Mouse (Mus musculus) cerebellum, adult (tissue): ENCODE measurements around the gene Nrp2.
A peak's percentile ranks its signal among the peaks of the same experiment; 100 is the strongest.

ENCODE experiments used
- ATAC-seq: cut with Nextera tagmentation; 2 replicates; pipeline ENCODE4 v1.9.2; 2017; ENCODE audit warnings: mild to moderate bottlenecking, moderate library complexity, mixed read lengths; ENCODE audit not compliant: insufficient number of reproducible peaks, low FRiP score, low TSS enrichment

Gene Nrp2

GRCm38 (mm10) chr1:62774288-62775218, 71.5 kb downstream of the Nrp2 start:
- ATAC-seq: no peak

DNA sequence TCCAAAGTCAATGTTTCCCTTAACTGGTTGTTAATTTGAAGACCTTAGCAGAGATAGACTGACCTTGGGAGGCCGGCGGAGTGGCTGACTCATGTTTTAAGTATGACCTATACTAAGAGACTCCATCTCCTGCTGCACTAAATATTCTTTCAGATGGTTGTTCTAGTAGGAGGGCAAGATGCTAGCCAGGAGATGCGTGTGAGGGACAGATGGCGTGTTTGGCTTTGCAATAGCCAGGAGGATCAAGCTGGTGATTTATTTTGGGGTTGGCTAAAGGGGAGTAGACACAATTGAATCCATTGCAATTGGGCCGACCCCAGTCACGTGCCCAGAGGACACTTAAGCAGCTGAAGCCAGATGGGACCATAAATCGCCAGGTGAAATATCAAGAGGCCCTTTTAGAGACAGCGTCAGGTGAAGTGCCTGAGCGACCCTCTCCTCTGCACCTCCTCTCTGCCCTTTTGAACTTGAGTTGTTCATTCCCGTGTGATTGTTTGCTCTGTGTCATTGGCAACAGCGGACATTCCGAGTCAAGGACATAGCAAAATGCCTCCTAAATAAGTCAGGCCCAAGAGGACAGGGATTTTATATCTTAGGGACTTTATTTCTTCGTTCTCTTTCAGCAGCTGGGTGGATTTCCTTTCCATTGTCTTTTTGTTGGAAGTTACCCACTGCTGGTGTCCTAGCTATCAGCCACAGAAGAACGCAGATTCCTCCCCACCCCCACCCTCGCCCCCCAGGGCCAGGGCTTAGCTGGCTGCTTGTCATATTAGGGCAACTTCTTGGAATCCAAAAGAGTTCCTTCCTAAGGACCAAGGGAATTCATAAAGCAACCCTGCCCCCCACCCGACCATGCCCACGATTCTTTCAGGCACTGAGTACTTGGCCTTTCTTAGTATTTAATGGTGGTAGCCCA, 74.5 kb downstream of the Nrp2 start:
- peak; percentile 88 for ATAC-seq

DNA sequence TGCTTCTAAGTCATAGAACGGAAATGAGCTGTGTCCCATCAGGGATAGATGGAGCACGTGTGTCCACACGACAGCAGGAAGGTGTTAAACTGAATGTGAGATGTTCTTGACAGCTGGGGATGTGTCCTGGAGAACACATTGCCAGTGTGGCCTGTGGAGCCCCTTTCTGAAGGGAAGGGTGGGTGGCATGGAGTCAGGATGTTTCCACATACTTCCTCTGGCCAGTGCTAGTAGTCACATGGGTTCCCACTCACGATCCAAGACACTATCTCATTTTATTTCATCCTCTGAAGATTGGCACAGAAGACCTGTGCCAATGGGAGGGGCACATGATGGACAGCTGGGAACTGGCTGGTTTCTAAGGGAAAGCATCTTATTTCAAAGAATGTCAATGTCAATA, 75.8 kb downstream of the Nrp2 start:
- ATAC-seq: no peak

GRCm38 (mm10) chr1:62780068-62780761, 77.1 kb downstream of the Nrp2 start:
- ATAC-seq: no peak

- no peak for ATAC-seq
Measured at GRCm38 (mm10) chr1:62782155-62782554, 79.1 kb downstream of the Nrp2 start.

GRCm38 (mm10) chr1:62782573-62782972, 79.5 kb downstream of the Nrp2 start:
- ATAC-seq: peak; percentile 22; the same call in 1 of the 2 replicates

- ATAC-seq: no peak; the same call in 1 of the 2 replicates
Measured at GRCm38 (mm10) chr1:62783354-62784083, 80.4 kb downstream of the Nrp2 start.

GRCm38 (mm10) chr1:62784084-62784392, 81.0 kb downstream of the Nrp2 start:
- ATAC-seq: peak; percentile 65

DNA sequence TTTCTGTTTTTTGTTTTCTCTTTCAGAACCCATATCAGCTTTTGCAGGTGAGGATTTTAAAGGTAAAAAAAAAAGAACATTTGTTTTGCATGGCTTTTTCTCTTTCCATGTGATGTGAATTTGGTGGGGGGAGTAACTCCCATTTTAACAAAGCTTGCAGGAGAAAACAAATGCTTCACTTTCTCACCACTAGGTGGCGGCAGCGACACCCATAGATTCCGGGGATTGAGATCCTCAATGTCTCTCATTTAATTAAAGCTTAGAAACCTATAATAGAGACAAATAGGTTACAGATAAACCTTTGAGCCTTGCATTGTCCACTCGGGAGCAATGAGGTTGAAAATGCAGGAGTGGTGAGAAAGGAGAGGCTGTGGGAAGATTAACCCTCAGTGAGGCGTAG, 83.2 kb downstream of the Nrp2 start:
- no peak for ATAC-seq

- ATAC-seq: no peak
Measured at GRCm38 (mm10) chr1:62787546-62787945, 84.5 kb downstream of the Nrp2 start.

GRCm38 (mm10) chr1:62794223-62794895, 91.3 kb downstream of the Nrp2 start:
- ATAC-seq: no peak

DNA sequence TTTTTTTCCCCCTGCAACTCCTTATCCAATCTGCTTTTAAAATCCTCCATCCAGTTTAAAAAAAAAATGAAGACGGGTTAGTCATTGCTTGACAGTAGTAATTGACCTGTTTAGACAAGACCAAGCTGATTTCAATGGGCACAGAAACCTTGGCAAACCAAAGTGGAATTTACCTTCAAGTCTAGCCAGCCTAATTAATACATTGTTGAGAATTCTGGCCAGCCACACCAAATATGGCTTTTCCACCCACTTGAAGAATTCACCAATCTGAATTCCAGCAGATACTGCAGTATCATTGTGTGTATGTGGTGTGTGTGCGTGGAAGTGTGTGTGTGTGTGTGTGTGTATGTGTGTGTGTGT, 91.8 kb downstream of the Nrp2 start:
- no peak for ATAC-seq

- no peak for ATAC-seq
Measured at GRCm38 (mm10) chr1:62795307-62796037, 92.4 kb downstream of the Nrp2 start.

GRCm38 (mm10) chr1:62796038-62796647, 93.1 kb downstream of the Nrp2 start:
- ATAC-seq: no peak

GRCm38 (mm10) chr1:62799427-62799826, 96.3 kb downstream of the Nrp2 start:
- ATAC-seq: no peak

DNA sequence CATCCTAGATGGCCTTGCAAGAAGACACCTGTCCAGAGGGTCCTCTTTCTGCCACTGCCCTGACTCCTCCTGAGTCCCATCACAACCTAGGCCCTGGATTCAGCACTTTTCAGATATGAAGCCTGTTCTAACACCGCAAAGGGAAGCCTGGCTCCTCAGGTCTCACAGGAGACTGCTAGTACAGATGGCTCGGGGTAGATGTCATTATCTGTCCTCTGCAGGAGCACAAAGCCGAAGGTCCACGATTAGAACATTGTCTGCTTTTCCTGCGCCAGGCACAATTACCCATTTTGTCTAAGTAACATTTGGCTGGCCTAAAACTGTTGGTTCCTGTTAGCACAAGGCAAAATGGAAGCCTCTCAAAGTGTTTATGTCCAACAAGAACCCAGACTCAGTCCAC, 97.3 kb downstream of the Nrp2 start:
- ATAC-seq: peak; percentile 60; the same call in 1 of the 2 replicates

DNA sequence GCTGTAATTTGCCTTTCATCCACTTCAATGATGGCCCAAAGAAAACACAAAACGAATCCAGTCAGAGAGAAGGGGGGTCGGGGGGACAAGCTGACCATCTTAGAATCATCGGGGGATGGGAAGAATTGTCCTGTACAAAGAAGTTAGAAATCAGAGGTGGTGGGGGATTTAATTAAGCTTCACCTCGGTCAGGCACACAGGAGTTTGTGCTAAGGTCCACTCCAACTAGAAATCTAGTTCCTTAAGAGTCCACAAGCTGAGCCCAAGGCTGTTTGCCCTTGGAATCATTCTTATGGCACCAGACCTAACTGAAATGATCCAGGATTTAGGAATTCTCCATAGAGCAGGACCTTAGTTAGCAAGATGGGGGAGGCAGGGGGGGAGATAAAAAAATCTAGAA, 98.3 kb downstream of the Nrp2 start:
- ATAC-seq: no peak

DNA sequence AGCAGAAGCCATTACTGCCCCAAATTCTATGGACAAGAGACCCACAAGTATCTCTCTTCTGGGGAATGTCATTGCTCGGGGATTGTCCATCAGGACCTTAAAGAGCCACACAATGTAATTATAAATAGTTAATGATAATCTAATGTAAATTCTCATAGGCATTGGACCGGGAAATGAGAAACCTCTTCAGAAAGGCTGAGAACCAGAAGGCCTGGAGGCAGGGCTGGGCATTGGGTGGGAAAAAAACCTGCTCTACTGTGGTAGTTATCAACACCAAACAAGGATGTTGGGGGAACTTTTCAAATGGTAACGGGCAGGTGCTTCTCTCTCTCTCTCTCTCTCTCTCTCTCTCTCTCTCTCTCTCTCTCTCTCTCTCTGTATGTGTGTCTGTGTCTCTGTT, 98.8 kb downstream of the Nrp2 start:
- no peak for ATAC-seq
